Mouse (Mus musculus) spleen, adult 2 months (tissue): ENCODE measurements around the gene R3hdm4.

Source experiments
- CTCF ChIP-seq: fragments of 200-500 bp; IDR thresholded peaks from 2 replicates; pipeline ENCODE4 v1.5.1; 2011; ENCODE audit warnings: mild to moderate bottlenecking, inconsistent platforms; ENCODE audit not compliant: insufficient read depth, insufficient read length, insufficient replicate concordance; ENCODE audit errors: extremely low read depth
- POLR2A ChIP-seq: fragments of 200-500 bp; IDR thresholded peaks from 2 replicates; pipeline ENCODE4 v1.6.1; 2011; ENCODE audit warnings: low read depth, low read length, inconsistent platforms

DNA sequence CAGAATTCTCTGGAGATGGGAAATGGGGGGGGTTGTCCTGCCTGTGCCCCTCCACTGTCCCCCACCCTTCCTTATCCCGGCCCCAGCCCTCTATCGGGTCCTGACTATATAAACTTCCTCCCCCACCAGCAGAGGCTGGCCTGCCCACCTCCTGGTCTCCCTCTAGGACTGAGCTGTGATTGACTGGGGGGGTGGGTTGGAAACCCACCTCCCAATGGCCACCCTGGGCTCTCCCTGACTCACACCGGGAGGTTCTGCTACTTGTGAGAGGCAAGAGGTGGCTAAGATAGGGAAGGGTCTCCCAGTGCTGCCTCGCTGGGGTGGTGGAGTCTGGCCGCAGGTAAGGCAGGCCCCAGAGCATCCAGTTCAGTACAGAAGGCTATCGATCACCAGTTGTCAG is 26.5 kb upstream of the R3hdm4 start:
- TF ChIP-seq CTCF (no peak), POLR2A (no peak)
